Mouse (Mus musculus): ENCODE measurements at regions not wholly inside any gene's neighbourhood (a gene's known extent, or its start where the extent isn't known, plus 50 kb on each side); places are given as distances from the start of the nearest gene placed in this dataset.
"Not testable (repeated sequence)": the region's sequence is repeated elsewhere in the genome, so short reads cannot be mapped to it uniquely, and the experiment has no call there.

- DNase-seq (ENCODE audit: low read depth) = not testable (repeated sequence)
These were observed 828.8 kb upstream of the Olfr1507 start for GRCm38 (mm10) chr14:53324367-53324766.

GRCm38 (mm10) chr14:53318512-53319309 lies 823.2 kb upstream of the Olfr1507 start:
- DNase-seq (ENCODE audit: low read depth) = not testable (repeated sequence)

GRCm38 (mm10) chr14:53312490-53312889 lies 816.9 kb upstream of the Olfr1507 start:
- DNase-seq (ENCODE audit: low read depth) = not testable (repeated sequence)

- not testable (repeated sequence) for DNase-seq (ENCODE audit: low read depth)
These were observed 807.6 kb upstream of the Olfr1507 start for GRCm38 (mm10) chr14:53303179-53303578.

GRCm38 (mm10) chr14:53302491-53302829 lies 806.9 kb upstream of the Olfr1507 start:
- DNase-seq (ENCODE audit: low read depth) = not testable (repeated sequence)

- DNase-seq (ENCODE audit: low read depth) = not testable (repeated sequence)
These were observed 806.4 kb upstream of the Olfr1507 start for GRCm38 (mm10) chr14:53301722-53302490.

- not testable (repeated sequence) for DNase-seq (ENCODE audit: low read depth)
These were observed 805.6 kb upstream of the Olfr1507 start for GRCm38 (mm10) chr14:53301110-53301509.

- DNase-seq (ENCODE audit: low read depth) = not testable (repeated sequence)
These were observed 804.2 kb upstream of the Olfr1507 start for GRCm38 (mm10) chr14:53299735-53300134.

- not testable (repeated sequence) for DNase-seq (ENCODE audit: low read depth)
These were observed 788.0 kb upstream of the Olfr1507 start for GRCm38 (mm10) chr14:53283350-53284141.

- DNase-seq (ENCODE audit: low read depth) = not testable (repeated sequence)
These were observed 777.7 kb upstream of the Olfr1507 start for GRCm38 (mm10) chr14:53273218-53273617.

GRCm38 (mm10) chr14:53267693-53268092 lies 772.1 kb upstream of the Olfr1507 start:
- DNase-seq (ENCODE audit: low read depth) = not testable (repeated sequence)

- DNase-seq (ENCODE audit: low read depth) = not testable (repeated sequence)
These were observed 760.4 kb upstream of the Olfr1507 start for GRCm38 (mm10) chr14:53255962-53256361.

- not testable (repeated sequence) for DNase-seq (ENCODE audit: low read depth)
These were observed 757.9 kb upstream of the Olfr1507 start for GRCm38 (mm10) chr14:53253470-53253869.

GRCm38 (mm10) chr14:53231142-53231541 lies 735.6 kb upstream of the Olfr1507 start:
- not testable (repeated sequence) for DNase-seq (ENCODE audit: low read depth)

GRCm38 (mm10) chr14:53224789-53225188 lies 729.2 kb upstream of the Olfr1507 start:
- not testable (repeated sequence) for DNase-seq (ENCODE audit: low read depth)

- DNase-seq (ENCODE audit: low read depth) = not testable (repeated sequence)
These were observed 715.0 kb upstream of the Olfr1507 start for GRCm38 (mm10) chr14:53210554-53210953.

- DNase-seq (ENCODE audit: low read depth) = not testable (repeated sequence)
These were observed 713.7 kb upstream of the Olfr1507 start for GRCm38 (mm10) chr14:53209258-53209657.

- DNase-seq (ENCODE audit: low read depth) = not testable (repeated sequence)
These were observed 695.4 kb upstream of the Olfr1507 start for GRCm38 (mm10) chr14:53190931-53191330.

GRCm38 (mm10) chr14:53174099-53174498 lies 678.5 kb upstream of the Olfr1507 start:
- not testable (repeated sequence) for DNase-seq (ENCODE audit: low read depth)

- DNase-seq (ENCODE audit: low read depth) = not testable (repeated sequence)
These were observed 670.8 kb upstream of the Olfr1507 start for GRCm38 (mm10) chr14:53166327-53166726.

GRCm38 (mm10) chr14:53159012-53159411 lies 663.5 kb upstream of the Olfr1507 start:
- not testable (repeated sequence) for DNase-seq (ENCODE audit: low read depth)

- DNase-seq (ENCODE audit: low read depth) = not testable (repeated sequence)
These were observed 639.2 kb upstream of the Olfr1507 start for GRCm38 (mm10) chr14:53134783-53135182.
